Mouse (Mus musculus) heart, adult 2 months (tissue): ENCODE measurements at regions not wholly inside any gene's neighbourhood (a gene's known extent, or its start where the extent isn't known, plus 50 kb on each side); places are given as distances from the start of the nearest gene placed in this dataset.

Experiments
- CTCF ChIP-seq: fragments of 200-600 bp; IDR thresholded peaks from 2 replicates; pipeline ENCODE4 v1.8.1; 2022; ENCODE audit warnings: antibody characterized with exemption, mild to moderate bottlenecking, moderate library complexity
- EP300 ChIP-seq: fragments of 200-500 bp; IDR thresholded peaks from 2 replicates; pipeline ENCODE4 v1.6.1; 2011; ENCODE audit warnings: low read depth, low read length, control low read depth; ENCODE audit not compliant: insufficient read depth
- POLR2A ChIP-seq: fragments of 200-500 bp; IDR thresholded peaks from 2 replicates; pipeline ENCODE4 v1.6.1; 2011; ENCODE audit warnings: mild to moderate bottlenecking, low read depth, low read length, control low read depth; ENCODE audit not compliant: insufficient read depth

DNA sequence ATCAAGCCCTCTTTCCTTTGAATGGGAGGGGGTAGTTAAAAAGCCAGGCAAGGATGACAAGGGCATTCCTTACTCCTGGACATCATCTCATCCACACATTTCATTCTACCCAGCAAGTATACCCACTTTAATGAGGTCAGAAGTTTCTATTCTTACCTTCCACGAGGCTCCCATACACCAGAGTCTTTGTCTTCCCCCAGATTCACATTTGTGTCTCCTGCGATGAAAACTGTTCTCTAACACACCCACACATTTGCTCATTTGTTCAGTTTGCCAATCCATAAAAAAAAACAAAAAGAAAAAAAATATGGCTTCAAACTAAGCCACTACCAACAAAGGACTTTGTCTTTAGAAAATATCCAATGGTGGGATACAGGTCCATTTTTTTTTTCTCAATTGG is 263.7 kb upstream of the Zbtb20 start:
- TF ChIP-seq CTCF = no peak
- TF ChIP-seq POLR2A = no peak
- TF ChIP-seq EP300 = no peak
